Mouse (Mus musculus): ENCODE data around the gene Cmss1.

Gene Cmss1

DNA sequence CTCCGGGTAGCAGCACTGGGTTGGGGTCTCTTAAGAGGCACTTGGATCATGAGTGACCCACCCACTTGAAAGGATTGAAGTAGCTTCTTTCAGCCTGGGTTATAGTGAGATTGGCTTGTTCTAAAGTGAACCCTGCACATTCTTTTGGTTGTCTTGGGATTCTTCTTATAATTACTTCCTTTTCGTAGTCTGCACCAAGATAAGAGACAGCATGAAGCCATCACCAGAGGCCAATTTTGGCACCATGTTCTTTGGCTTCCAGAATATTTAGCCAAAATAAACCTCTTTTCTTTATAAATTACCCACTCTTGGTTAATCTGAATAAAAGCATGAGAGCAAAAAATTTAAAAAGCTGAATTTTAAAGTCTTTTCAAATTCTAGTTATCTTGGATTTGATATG lies 136.8 kb downstream of the Cmss1 start:
- no peak for DNase-seq

DNA sequence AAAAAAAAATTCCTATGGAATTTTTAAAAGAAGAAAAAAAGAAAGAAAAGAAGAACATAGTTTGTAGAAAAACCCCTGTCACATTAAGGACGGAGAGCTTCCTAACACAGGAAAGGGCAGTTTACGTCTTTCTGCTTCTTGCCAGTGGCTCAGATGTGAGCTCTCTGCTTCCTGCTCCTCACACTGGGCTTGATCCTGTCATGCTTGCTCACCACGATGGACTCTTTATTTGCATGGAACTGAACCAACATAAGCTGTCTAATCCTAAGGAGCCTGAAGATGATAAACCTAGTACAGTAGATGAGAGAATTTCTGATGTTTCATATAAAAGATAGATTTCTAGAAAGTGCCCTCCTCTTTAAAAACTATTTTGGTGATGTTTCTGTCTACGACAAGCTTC lies 137.4 kb downstream of the Cmss1 start:
- no peak for DNase-seq

DNA sequence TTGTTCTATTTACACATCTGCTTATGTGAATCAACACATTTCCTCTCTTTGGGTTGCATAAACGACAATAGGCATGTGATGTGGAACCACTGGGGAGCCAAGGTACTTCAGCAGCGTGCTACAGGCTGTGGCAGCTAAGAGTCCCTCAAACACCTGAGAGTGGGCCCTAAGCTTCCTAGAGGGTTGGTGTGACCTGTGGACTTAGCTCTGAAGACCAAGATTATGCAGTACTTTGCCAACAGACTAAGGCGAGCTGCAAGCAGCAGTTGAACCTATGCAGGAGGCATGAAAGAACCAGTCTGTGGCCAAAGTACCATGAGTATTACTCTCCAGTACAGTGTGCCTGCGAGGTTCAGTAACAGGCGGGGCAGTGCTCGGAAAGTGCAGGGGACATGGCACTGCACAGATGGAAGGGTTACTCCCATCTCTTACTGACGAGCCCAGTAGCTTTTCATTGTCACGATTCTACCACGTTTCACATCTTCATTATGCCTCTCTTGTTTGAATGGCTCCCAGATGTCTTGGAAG lies 141.2 kb downstream of the Cmss1 start:
- no peak for DNase-seq

DNA sequence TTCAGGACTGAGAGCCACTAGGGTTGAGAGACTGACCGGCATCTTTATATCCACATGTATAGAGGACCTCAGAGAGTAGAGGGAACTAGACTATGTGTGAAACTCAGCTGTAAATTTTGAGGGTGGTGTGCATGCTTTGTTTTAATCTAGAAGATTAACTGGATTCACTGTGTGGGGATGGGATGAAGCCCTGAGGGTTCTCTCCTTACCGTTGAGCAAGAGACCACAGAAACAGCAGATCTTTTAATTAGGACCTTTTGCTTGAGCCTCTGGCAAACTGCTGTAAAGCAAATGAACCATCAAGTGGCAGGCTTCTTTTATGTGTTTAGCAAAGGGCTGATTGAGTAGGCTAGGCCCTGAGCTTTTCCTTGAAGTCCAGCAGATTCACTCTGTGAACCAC lies 150.7 kb downstream of the Cmss1 start:
- DNase-seq: no peak

DNA sequence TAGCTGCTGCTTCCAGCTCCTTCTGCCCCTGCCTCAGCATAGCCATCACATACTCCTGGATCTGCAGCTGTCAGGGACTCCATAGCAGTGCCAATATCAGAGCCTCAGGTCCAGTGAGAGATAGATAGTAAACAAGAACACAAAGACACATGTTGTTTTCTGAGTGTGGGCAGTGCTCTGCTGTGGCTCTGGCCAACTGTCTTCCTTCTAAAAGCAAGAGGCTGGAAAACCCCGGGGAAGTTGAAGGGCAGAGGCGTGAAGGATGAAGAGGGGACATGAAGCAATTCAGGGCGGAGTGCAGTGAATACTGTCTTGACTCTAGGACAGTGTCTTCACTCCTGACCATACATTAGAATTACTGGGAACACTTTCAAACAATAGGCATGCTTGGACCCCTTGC lies 151.1 kb downstream of the Cmss1 start:
- DNase-seq: no peak

DNA sequence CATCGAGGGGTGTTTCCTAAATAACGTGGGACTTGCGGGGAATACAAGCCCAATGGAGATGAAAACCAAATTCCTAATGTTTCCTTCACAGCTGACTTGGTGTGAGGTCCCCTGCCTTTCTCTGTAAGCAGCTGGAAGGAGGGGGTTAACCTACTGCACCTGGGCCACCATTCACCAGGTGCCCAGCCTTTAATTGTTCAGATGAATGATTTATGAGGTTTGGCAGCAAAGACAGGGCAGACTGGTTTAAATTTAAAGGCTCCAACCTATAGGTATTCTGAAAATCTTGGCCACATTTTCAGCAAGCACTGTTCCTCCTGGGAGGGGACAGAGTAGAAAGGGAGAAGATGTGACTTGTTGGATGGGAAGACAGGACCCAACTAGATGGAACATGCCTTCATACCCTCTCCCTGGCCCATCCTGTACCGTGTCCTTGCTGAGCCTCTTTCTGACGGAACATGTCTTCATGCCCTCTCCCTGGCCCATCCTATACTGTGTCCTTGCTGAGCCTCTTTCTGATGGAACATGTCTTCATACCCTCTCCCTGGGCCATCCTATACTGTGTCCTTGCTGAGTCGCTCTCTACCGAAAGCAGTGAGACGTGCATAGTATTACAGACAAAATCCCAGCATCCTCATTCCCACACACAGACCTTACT lies 152.4 kb downstream of the Cmss1 start:
- DNase-seq: no peak

DNA sequence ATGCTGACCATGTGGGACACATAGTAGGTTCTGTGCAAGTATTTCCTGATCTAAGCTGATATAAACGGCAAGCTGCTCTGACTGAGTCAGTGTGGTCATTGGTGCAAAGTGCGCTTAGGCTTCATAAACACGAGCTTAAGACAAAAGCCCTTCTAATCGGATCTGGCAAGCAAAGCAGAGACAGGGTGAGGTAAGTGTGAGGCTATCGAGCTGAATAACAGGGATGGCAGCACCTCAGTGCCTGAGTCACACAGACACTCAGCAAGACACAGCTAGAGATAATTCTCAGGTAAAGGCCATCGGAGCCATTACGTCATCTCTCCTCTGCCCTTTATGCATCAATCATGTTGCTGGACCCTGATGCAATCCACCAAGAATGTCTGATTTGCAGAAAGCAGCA lies 153.7 kb downstream of the Cmss1 start:
- no peak for DNase-seq

DNA sequence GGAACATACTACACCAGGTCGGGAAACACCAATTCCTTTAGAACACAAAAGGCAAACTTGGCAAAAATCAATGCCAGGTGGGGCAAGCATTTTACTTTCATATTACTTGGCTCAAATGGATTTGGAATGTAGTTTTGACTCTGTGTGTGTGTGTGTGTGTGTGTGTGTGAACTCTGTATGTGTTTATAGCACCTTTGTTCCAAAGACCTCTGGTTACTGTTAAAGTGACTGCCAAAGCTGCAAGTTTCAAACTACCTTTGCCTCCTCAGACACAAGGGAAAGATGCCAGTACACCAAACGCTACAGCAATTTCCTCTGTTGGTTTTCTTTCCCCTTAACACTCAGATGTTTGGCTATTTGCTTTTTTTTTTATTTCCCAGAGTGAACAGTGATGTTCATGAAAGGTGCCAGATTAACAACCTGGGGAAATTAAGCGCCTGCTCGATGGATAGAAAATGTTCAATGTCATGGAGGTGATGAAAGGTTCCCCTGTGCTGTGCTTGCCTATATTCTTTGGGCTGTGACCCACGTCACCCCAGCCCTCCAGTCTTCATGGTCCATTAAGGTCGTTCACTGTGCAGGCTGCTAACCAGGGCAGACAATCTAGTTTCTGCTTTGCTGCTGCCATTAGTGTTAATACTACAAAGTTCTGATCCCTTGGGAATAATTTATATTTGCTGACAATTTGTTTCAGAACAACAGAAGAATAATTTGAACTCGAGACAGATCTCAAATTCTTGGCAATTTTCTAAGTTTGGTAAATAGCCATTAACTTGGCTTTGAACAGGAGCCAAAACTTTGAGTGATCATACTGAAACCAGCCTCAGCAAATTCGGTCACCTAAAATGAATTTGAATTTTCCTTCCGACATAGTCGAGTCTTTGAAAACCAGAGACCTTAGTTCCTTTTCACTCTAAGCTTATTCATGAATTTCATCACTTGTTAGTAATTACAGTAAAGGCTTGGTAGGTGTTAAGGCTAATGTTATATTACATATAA lies 161.3 kb downstream of the Cmss1 start:
- no peak for DNase-seq

DNA sequence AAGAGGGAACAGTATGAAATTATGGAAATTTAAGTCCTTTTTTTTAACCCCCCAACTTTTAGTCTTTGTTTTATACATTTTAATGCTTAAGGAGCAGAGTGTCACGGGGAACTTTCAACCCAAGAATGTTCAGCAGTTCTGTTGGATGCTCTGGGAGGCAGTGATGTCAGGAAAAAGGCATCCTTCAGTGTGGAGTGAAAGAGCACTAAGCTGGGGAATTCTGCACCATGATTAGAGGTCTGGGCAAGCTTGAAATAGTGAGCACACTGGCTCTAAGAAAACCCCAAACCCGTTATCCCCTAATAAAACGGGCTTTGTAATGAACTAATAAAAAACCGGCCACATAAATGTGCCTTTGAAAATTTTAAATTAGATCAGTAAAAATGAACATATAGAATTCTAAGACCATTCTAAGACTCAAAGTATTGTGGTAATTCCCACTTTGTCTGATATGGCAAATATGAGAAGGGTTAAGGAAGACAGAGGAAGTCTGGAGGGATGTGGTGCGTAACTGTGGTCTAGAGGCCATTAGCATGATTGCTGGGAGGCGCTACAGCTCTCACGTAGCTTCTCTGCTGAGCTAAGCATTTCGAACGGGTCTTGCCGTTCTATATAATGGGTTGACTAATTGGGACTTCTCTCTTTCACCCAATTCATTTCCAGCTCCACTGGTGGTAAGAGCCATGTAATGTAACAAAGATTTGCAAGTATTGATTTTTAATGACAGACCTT lies 165.8 kb downstream of the Cmss1 start:
- DNase-seq: no peak

DNA sequence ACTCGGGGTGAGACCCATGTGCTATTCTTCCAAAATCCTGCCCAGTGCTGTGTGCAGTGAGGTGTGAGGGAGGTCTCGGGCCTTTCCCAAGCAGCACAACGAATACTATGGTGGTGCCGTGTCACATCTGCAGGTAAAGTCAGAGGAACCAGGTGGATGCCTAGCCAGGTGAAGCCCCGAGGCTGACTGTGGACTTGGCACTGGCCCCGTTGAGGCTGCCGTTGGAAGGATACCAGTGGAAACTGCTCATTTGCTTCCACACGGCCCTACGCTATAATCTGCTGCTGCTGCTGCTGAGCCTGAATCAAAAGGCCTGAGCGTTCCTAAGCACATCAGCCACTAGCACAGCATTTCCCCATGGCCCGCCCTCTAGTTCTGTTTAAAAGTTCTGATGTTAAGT lies 167.5 kb downstream of the Cmss1 start:
- no peak for DNase-seq

DNA sequence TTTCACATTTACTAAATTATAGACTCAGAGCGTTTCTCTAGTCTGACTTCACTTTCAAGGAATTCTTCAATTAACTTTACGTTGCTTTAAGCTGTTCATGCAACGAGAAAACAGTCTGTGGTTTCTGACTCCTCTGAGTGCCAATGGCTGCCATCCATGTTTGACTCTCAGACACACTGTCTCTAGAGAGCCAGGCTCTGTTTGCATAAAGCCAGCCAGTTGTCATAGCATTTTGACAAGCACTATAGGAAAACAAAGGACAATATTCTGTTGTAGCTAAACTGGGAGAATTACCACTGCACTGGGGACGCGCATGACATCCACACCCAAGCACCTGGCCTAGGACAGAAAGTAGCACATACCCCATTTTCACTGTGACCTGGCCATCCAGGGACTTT lies 168.4 kb downstream of the Cmss1 start:
- no peak for DNase-seq

DNA sequence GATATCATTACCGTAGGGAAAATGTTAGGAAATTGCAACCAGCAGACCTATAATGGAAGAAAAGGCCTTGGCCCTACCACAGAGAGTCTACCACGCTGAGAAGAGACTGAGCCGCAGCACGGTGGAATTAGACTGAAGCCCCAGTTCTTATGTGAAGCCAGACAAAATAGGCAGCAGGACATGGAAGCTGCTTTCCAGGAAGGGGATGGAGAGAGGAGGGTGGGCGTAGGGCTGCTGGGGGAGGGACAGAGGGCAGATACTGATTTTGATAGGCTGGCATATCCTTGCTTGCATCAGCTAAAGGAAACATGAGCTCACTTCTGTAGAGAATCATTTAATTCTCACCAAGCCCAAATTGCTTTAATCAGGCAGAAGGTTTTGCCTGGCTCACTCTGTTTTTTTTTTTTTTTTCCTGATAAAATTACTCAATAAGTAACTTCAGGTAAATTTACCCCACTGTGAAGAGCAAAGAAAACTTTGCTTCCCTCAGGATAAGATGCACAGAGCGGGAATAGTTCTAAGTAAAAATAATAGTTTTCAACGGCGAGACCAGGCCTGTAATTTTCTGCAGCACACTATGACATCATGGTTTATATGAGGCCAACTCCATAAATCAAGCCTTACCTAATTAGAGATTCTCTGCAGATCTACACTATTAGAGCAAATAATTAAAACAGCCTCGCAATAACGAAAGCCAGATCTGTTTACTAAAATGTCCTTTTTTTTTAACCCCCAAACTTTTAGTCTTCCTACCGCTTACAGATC lies 169.0 kb downstream of the Cmss1 start:
- no peak for DNase-seq

DNA sequence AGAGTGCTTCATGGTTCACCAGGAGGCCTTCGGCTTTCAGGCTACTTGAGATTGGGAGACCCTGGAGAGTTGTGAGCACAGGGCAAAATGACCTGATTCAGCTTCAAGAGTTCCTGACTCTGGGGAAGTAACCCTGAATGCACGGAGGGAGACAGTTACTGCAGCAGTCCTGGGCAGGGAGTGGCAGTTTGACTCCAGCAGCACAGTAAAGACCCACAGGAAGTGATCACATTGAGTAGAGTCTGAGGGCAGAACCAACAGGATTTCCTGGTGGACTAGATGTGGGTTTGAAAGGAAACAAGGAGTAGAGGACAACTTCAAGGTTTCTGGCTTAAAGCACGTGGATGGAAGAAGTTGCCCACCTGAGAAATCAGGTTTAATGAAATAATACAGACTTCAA lies 172.0 kb downstream of the Cmss1 start:
- DNase-seq: peak; percentile 31

DNA sequence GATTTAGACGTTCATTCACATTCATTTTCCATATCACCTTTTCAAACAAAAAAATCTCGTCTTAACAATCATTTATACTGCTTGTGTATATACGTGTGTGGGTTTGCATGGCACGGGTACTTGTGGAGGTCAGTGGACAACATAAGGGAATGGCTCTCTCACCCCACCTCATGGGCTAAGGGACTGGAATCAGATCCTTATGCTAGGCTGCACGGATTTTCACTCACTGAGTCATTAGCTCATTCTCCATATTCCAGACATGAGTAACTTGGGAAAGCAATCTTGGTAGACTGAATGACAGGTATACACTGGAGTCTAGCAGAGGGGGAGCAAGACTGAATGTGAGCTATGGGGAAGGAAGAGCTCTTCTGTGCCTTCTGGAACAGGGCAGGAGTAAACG lies 173.0 kb downstream of the Cmss1 start:
- DNase-seq: no peak

DNA sequence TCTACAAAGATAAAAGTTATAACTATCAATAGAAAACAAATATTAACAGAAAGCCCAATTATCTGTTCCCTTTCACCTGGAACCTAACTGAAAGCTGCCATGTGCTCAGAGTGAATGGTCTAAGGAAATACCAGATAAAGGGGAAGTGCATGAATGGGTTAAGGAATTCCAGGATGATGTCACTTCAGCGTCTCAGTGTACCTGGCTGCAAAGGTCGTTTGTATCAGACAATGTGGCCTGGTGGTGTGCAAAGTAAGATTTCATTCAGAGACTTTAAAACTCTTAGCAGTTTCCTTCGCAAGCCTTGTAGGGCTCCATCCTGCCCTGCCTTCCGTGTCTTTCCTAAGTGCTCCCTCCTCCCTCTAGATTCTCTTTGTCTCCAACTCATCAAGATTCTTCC lies 173.5 kb downstream of the Cmss1 start:
- no peak for DNase-seq

DNA sequence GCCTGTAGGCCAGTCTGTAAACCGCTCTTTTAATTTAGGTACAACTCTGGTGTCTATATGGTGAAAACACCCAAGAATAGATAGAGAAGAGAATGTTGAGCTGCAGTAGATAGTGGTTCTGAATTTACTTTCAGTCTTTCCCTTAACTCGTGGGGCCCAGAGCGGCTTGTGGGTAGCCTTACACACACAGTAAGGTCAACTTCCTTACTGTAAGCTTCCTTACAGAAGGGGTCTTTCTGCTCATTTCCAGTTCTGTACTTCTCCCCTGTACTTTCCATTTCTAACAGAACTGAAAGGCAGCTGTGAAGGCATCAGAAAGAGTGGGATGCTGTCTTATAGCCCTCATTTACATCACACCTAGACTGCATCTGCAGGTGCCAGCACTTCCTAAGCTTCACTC lies 175.4 kb downstream of the Cmss1 start:
- no peak for DNase-seq

DNA sequence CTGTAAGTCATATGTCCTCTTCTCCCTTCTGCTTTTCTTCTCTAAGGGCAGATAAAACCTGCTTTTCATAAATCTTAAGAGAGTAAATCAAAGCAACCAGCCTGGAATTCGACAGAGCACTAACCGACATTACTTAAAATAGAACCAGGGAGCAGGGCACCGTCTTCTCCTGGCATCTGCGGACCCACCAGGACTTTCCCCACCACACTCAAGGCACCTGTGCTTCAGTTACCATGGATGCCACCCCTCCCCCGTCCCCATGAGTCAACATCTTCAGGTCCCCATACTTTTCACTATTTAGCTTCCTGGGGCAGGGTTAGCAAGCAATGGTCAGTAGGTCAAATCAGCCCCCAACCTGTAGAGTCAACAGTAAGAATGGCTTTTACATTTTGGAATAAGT lies 177.7 kb downstream of the Cmss1 start:
- no peak for DNase-seq

DNA sequence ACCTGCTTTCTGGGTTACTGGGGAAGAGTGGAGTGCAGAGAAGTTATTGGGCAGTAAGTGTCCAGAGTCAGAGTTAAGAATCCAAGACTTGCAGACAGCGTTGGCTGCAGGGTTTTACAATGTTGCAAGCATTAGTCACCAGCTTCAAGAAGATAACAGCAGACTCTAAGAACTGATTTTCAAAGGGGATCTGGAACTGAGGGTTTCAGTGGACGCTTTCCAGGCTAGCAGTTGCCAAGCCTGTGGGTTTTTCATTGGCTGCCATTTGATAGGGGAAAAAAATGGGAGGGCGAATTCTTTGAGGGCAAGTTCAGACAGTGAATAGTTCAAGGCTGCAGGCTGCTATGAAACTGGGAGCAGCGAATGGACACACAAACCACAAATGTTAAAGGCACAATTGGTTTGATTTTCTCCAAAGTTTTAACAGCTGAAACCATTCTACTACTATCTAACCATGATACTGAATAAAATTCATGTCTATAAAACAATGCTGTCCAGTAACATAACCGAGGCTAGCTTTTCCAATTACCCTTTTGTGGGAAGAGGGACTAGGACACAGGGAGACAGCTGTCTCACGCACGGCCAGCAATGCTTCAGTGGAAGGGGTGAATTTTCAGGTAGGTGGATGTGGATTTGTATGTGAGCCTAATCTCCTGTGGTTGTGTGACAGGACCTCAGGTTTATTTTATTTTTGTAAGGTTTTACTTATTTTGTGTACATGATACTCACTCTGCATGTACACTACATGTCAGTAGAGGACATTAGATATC lies 179.0 kb downstream of the Cmss1 start:
- peak; percentile 54 for DNase-seq

DNA sequence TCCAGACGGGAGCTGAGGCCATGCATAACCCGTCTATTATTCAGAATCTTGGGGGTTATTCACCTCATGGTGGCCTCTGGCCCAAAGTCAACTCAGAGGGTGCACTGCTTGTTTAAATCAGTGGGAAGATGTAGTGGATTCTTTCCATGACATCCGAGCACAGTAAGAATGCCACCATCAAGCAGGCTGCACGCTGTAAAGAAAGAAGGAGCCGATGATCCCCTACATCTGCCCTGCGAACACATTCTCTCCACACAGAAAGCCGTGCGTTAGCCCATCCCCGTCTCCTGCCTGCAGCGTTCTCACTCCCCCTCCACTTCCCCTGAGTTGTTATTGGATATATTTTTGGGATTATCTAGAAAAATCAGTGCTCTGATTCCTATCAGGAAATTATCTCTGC lies 180.0 kb downstream of the Cmss1 start:
- no peak for DNase-seq

DNA sequence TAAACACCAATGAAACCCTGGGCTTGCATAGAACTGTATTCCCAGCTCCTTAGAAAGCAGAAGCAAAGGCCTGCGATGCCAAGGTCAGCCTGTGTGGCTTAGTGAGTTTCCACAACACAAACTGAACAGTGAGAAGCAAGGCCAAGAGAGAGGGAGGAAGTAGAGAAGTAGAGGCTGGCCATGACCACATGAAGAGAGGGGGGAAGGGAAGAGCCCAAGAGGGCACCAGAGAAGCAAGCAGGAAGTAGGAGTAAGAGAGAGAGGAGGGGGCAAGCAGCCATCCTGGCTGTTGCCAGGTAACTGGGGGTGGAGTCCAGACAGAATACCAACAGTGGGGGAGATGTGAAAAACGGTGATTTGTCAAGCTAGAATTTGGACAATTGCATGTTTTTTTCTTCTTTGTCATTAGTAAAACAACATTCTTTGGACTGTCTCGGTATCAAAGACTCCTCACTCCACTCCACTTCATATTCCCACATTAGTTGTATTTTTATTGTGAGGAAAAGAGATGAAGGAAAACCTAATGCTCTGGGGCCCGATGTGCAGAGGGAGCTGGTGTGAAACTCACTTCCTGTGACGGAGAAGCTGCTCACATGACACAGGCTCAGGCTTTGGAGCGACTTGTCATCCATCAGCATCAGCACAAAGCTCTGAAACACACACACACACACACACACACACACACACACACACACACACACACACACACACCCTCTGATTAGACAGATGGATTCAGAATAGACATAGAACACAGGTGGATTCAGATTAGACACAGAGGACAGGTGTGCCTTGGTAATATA lies 183.5 kb downstream of the Cmss1 start:
- DNase-seq: peak; percentile 67

Measured in lung, postnatal 36 days (tissue).